Comparison of ENCODE assay signal across 8 mouse cellular contexts in the genomic region with DNA sequence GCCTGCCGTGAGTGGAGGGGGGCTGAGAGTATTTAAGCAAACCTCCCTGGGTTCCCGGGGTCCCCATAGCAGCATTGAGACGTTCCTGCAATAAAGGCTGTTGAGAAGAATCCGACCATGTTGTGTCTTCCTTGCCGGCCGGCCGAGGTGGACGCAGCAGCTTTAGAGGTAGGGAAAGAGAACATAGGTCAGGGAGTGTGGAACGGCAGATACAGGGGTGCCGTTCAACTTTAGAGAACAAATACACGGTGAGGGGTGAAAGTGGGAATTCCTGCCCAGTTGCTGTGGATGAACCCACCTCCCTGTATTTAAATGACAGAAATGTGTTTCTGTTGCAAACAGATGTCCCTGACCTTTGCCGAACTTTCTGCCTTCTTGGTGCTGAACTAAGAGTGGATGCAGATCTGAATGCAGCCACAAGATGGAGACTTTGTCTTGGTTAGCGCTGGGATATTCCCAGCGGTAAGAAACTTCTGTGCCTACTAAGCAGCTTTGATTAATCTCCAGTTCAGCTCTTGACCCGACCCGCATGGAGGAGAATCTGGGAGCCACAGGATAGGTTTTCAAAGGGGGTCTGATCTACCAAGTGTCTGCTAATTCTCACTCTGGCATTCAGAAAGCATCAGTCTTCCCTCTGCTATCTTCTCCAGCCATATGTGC. TPM values are rescaled to one million over a fixed set of nuclear protein-coding genes. Genes with fewer than 3 reads are reported as not detected.
DNase-seq lines count a peak whose midpoint lies in the region; ATAC-seq and TF ChIP-seq lines count a peak whose summit lies in the region.

No protein-coding gene starts in this region.

- H3K9me3 ChIP-seq in intestine, postnatal 0 days (ENCODE audit: control insufficient read depth), result no peaks in the 10 kb centered on the region
- no peaks in the 10 kb centered on the region for H3K9me3 ChIP-seq in stomach, postnatal 0 days (ENCODE audit: control insufficient read depth, low read length)

- TF ChIP-seq POLR2A in cortical plate, adult 2 months (IDR thresholded peaks at IDR 0.05; ENCODE audit: extremely low read depth, insufficient read depth, low read length), result no peak

- H3K4me1 ChIP-seq in cortical plate, adult 2 months (ENCODE audit: control insufficient read depth, insufficient read depth, low read length), result no peaks in the 10 kb centered on the region
- no peaks in the 10 kb centered on the region for H3K4me1 ChIP-seq in intestine, postnatal 0 days (replicated peaks; ENCODE audit: control insufficient read depth, insufficient read depth, low read length)
- H3K4me1 ChIP-seq in stomach, postnatal 0 days (replicated peaks; ENCODE audit: control insufficient read depth, insufficient read depth), result no peaks in the 10 kb centered on the region

- no peaks in the 10 kb centered on the region for H3K36me3 ChIP-seq in intestine, postnatal 0 days (ENCODE audit: control insufficient read depth, insufficient read depth)
- H3K36me3 ChIP-seq in stomach, postnatal 0 days (ENCODE audit: control insufficient read depth, insufficient read depth, low read length), result no peaks in the 10 kb centered on the region

- H3K4me2 ChIP-seq in intestine, postnatal 0 days (replicated peaks; ENCODE audit: low read depth), result no peak overlapping the region
- H3K4me2 ChIP-seq in stomach, postnatal 0 days (replicated peaks; ENCODE audit: low read depth), result no peak overlapping the region

- peak; percentile 88; the same call in 1 of the 2 replicates for TF ChIP-seq CTCF in gastrocnemius, adult 2 months (IDR thresholded peaks at IDR 0.05)
- peak; percentile 86 for TF ChIP-seq CTCF in cortical plate, adult 2 months (IDR thresholded peaks at IDR 0.05; ENCODE audit: extremely low read depth, insufficient read depth, low read length)
- TF ChIP-seq CTCF in intestine, postnatal 0 days (IDR thresholded peaks at IDR 0.05; ENCODE audit: low read depth), result peak; percentile 96
- TF ChIP-seq CTCF in stomach, postnatal 0 days (IDR thresholded peaks at IDR 0.05; ENCODE audit: low read depth), result peak; percentile 93

- ATAC-seq in intestine, postnatal 0 days, result peak; percentile 36; the same call in 1 of the 2 replicates
- 0 out of 2 replicates have a peak, but pooled peaks have one; percentile 66 for ATAC-seq in stomach, postnatal 0 days (ENCODE audit: low FRiP score, low TSS enrichment)

- H3K27ac ChIP-seq in gastrocnemius, adult 2 months, result no peak overlapping the region
- H3K27ac ChIP-seq in cortical plate, adult 2 months (ENCODE audit: insufficient read depth, low read length), result no peak overlapping the region
- H3K27ac ChIP-seq in intestine, postnatal 0 days (ENCODE audit: low read depth, low read length), result no peak overlapping the region
- no peak overlapping the region for H3K27ac ChIP-seq in stomach, postnatal 0 days (replicated peaks)

- no peak for TF ChIP-seq EP300 in stomach, postnatal 0 days (optimal IDR thresholded peaks at IDR 0.05)

- no peak overlapping the region for H3K4me3 ChIP-seq in gastrocnemius, adult 2 months
- no peak overlapping the region for H3K4me3 ChIP-seq in cortical plate, adult 2 months (ENCODE audit: insufficient read depth, low read length)
- no peak overlapping the region for H3K4me3 ChIP-seq in intestine, postnatal 0 days (ENCODE audit: low read depth, low read length)
- no peak overlapping the region for H3K4me3 ChIP-seq in stomach, postnatal 0 days (ENCODE audit: low read depth, low read length)

- no peak overlapping the region for H3K9ac ChIP-seq in intestine, postnatal 0 days (ENCODE audit: low read depth, low read length)
- no peak overlapping the region for H3K9ac ChIP-seq in stomach, postnatal 0 days (ENCODE audit: low read length)

- H3K27me3 ChIP-seq in intestine, postnatal 0 days (replicated peaks; ENCODE audit: control insufficient read depth, insufficient read depth, low read length), result no peaks in the 10 kb centered on the region
- no peaks in the 10 kb centered on the region for H3K27me3 ChIP-seq in stomach, postnatal 0 days (ENCODE audit: control insufficient read depth, insufficient read depth, low read length)

- intact Hi-C loops in gastrocnemius, adult 2 months (cut with DNase I), result loop anchor here (2.0 to 10.0 kb wide), 3 partner anchors 107 to 237 kb away; no protein-coding TSS in a partner anchor
- intact Hi-C loops in gastrocnemius, postnatal 14 days (cut with DNase I; ENCODE audit: low total_unique reads), result loop anchor here (5.0 kb wide), 1 partner anchor 104 kb away; no protein-coding TSS in a partner anchor

- 48% methylated on average over 16 of the region's 16 CpGs for WGBS in intestine, postnatal 0 days
- 45% methylated on average over 16 of the region's 16 CpGs for WGBS in stomach, postnatal 0 days

- peak; percentile 31 for DNase-seq in gastrocnemius, adult 2 months
- no peak for DNase-seq in gastrocnemius, postnatal 14 days
- DNase-seq in urinary bladder, postnatal 14 days (ENCODE audit: low spot score), result peak; percentile 55
- no peak for DNase-seq in urinary bladder, adult 2 months (ENCODE audit: low spot score)
- DNase-seq in lung, postnatal 14 days, result peak; percentile 62
- DNase-seq in stomach, postnatal 0 days (ENCODE audit: low spot score), result peak; percentile 56

RNA-seq across cellular contexts. Expression of a gene that starts 16.8 kb away (rescaled TPM):
- not detected for total RNA-seq in gastrocnemius, adult 2 months (2021)
- under 1 TPM; 0.20 to 0.35 TPM for total RNA-seq in gastrocnemius, postnatal 14 days (2021)
- 0.12 TPM in 2 replicates for polyA plus RNA-seq in urinary bladder, adult 2 months (2012; rRNA removed)
- polyA plus RNA-seq in cortical plate, adult 2 months (2012; rRNA removed), result 0.26 and 0.54 TPM in 2 replicates
- 1.1 and 1.4 TPM in 2 replicates for polyA plus RNA-seq in intestine, postnatal 0 days (2015; fragmentation: Nextera tagmentation; extraction: Ambion mirVana)
- polyA plus RNA-seq in stomach, postnatal 0 days (2015; fragmentation: Nextera tagmentation; extraction: Ambion mirVana), result 1.1 and 1.2 TPM in 2 replicates

Comparison
In these comparisons a context has a peak if more than half of its experiments do, and no peak if none do; other contexts are left out.
1. DNase-seq: peak in gastrocnemius, adult 2 months (single experiment), urinary bladder, postnatal 14 days (single experiment), lung, postnatal 14 days (single experiment) and stomach, postnatal 0 days (single experiment); none in gastrocnemius, postnatal 14 days (single experiment) and urinary bladder, adult 2 months (single experiment).
2. Peak in every context shown above with its lines, with median percentiles within 50 percentile points of each other: CTCF ChIP-seq.